Mouse (Mus musculus) heart, postnatal 36 days (tissue): Measurements from ENCODE around the gene Tpx2. TPM values are rescaled to one million over a fixed set of nuclear protein-coding genes. Genes with fewer than 3 reads are reported as not detected.

Experiments used
- DNase-seq, 2 experiments: peaks; one replicate each; pipeline ENCODE4 v3.0.0; 2021 to 2022
- intact Hi-C: fragments of 180-260 bp; cut with DNase I; formaldehyde crosslinking; loops from one replicate; pipeline ENCODE4 v1.15.1; 2025
- total RNA-seq, 2 experiments: library from RNA; stranded (reverse); gene quantifications; 2 replicates each; pipeline ENCODE4 v1.2.3; 2021

Tpx2 gene
- total RNA-seq = 1 to 10 TPM in 1 of 2 experiments, under 1 TPM in 1; 0.89 to 1.6 TPM

- intact Hi-C loops = loop anchor here (10.0 kb wide), 1 partner anchor 167 kb away; the partner anchor contains the start of gene Pdrg1
- DNase-seq = peak; percentile 96 to 97
Measured at GRCm38 (mm10) chr2:152847815-152848302, at the start of gene Tpx2. Gene Tpx2, plus strand, starts transcription at chr2:152847964.

GRCm38 (mm10) chr2:152799954-152800761 is 47.6 kb upstream of the Tpx2 start:
- intact Hi-C loops = no loop called here

GRCm38 (mm10) chr2:152800762-152801113 is 47.0 kb upstream of the Tpx2 start:
- intact Hi-C loops = no loop called here
- no peak for DNase-seq

More at GRCm38 (mm10) chr2:152799954-152800761, 47.6 kb upstream of the Tpx2 start:
- no peak for DNase-seq

- no peak for DNase-seq
- intact Hi-C loops = no loop called here
Measured at GRCm38 (mm10) chr2:152802303-152802702, 45.5 kb upstream of the Tpx2 start.

GRCm38 (mm10) chr2:152803081-152803480 is 44.7 kb upstream of the Tpx2 start:
- no peak for DNase-seq
- intact Hi-C loops = no loop called here

- no peak for DNase-seq
- intact Hi-C loops = no loop called here
Measured at GRCm38 (mm10) chr2:152804408-152805110, 43.2 kb upstream of the Tpx2 start.

GRCm38 (mm10) chr2:152805111-152805490 is 42.7 kb upstream of the Tpx2 start:
- intact Hi-C loops = no loop called here
- no peak for DNase-seq

- intact Hi-C loops = no loop called here
- peak in 1 of 2 experiments; percentile 68 for DNase-seq
Measured at GRCm38 (mm10) chr2:152806037-152806436, 41.7 kb upstream of the Tpx2 start.

GRCm38 (mm10) chr2:152808178-152808577 is 39.6 kb upstream of the Tpx2 start:
- intact Hi-C loops = no loop called here
- DNase-seq = no peak

GRCm38 (mm10) chr2:152810158-152810941 is 37.4 kb upstream of the Tpx2 start:
- DNase-seq = no peak
- intact Hi-C loops = no loop called here

GRCm38 (mm10) chr2:152811336-152812165 is 36.2 kb upstream of the Tpx2 start:
- intact Hi-C loops = no loop called here
- no peak for DNase-seq

GRCm38 (mm10) chr2:152813232-152813631 is 34.5 kb upstream of the Tpx2 start:
- intact Hi-C loops = no loop called here
- no peak for DNase-seq

- intact Hi-C loops = no loop called here
- DNase-seq = no peak
Measured at GRCm38 (mm10) chr2:152814213-152814874, 33.4 kb upstream of the Tpx2 start.

- intact Hi-C loops = no loop called here
- DNase-seq = no peak
Measured at GRCm38 (mm10) chr2:152815879-152816656, 31.7 kb upstream of the Tpx2 start.

GRCm38 (mm10) chr2:152816657-152817348 is 31.0 kb upstream of the Tpx2 start:
- no peak for DNase-seq
- intact Hi-C loops = no loop called here

GRCm38 (mm10) chr2:152817596-152818291 is 30.0 kb upstream of the Tpx2 start:
- peak in 1 of 2 experiments; percentile 72 for DNase-seq
- intact Hi-C loops = no loop called here

- intact Hi-C loops = no loop called here
- DNase-seq = no peak
Measured at GRCm38 (mm10) chr2:152818679-152819078, 29.1 kb upstream of the Tpx2 start.
